Mouse (Mus musculus) urinary bladder, postnatal 4 days (tissue): ENCODE data around the gene Gpr87.

Experiments used
- DNase-seq, 2 experiments: peaks; one replicate each; pipeline ENCODE4 v3.0.0; 2021 to 2022; ENCODE audit warnings: low spot score in 2 of 2

Gene Gpr87

GRCm38 (mm10) chr3:59139651-59140051 is 55.3 kb downstream of the Gpr87 start:
- DNase-seq: no peak

DNA sequence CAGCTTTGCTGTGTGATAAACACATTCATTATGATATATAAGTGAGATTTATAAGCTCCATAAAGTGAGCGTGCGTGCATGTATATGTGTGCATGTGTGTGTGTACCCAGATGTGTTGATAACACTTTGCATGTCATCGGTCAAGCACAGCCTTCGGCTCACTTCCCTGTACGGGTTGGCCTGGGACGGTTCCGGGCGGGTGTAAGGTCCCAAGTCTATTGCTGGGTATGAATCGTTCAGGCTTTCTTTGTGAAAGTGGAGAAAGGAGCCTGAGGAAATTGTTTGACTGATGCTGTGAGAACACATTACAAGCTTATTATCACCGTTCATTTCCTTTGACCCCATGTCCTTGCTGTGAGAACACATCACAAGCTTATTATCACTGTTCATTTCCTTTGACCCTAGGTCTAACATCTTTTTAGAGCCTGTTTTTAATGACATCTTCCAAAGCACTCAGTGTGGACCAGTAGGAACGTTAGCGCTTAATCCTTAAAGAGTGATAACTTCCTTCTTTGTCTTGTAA is 55.9 kb downstream of the Gpr87 start:
- DNase-seq: no peak

GRCm38 (mm10) chr3:59135911-59136653 is 58.8 kb downstream of the Gpr87 start:
- no peak for DNase-seq

- no peak for DNase-seq
These were observed 61.7 kb downstream of the Gpr87 start for GRCm38 (mm10) chr3:59133189-59133588.

GRCm38 (mm10) chr3:59131966-59132365 is 62.9 kb downstream of the Gpr87 start:
- DNase-seq: no peak

GRCm38 (mm10) chr3:59131081-59131480 is 63.8 kb downstream of the Gpr87 start:
- DNase-seq: no peak

DNA sequence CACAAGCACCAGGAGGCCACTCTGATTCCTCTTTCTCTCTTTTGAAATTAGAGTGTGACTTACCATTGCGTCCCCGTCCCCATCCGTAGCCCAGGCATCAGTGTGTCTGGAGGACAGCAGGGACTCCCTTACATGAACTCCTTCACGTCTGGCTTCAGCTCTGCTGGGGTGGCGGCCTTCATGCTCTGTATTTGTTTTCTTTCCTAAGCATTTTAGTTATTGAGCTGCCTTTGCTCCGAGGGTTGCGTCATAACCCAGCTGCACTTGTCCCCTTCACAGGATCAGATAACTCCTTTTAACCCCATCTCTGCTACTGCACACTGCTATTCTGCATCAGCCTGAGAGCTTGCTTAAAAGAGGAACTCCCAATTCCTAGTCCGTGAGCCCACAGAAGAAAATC is 64.5 kb downstream of the Gpr87 start:
- DNase-seq: no peak

GRCm38 (mm10) chr3:59129547-59129946 is 65.4 kb downstream of the Gpr87 start:
- DNase-seq: no peak
